Mouse (Mus musculus): ENCODE data around the gene Wfikkn1. TPM values are rescaled to one million over a fixed set of nuclear protein-coding genes. Genes with fewer than 3 reads are reported as not detected.

Gene Wfikkn1
- polyA plus RNA-seq (2017; shearing (Covaris generic)) = 1.0 TPM

GRCm38 (mm10) chr17:25880196-25880910 lies at the start of gene Wfikkn1:
Gene Wfikkn1 (minus strand): TSS chr17:25880858.

GRCm38 (mm10) chr17:25919144-25919785 lies 38.6 kb upstream of the Wfikkn1 start, which contains the start of gene Rab40c:
Gene Rab40c (minus strand): TSS chr17:25919727.

DNA sequence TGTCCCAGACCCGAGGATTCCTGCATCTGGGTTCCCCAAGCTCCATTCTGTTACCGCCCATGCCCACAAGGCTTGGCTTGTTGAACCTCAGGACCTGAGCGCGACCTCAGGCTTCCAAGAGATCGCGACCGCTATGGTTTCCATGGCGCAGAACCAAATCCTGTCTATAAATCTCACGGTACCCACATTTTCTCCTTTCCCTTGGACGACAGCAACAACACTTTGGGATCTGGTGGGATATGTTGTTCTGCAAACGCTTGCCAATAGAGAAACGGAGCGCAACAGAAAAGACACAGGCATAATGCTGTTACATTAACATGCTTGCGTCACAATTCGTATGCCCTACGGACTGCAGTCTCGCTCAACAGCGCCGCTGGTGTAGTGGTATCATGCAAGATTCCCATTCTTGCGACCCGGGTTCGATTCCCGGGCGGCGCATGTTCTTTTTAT lies 5.9 kb downstream of the Wfikkn1 start, which contains the start of gene Mettl26:
Gene Mettl26, plus strand, starts transcription at position 354 of the 450 bp plus-strand sequence.

GRCm38 (mm10) chr17:25868601-25869191 lies 12.0 kb downstream of the Wfikkn1 start, which contains the start of gene Mcrip2:
Gene Mcrip2 (minus strand): TSS chr17:25868764.

DNA sequence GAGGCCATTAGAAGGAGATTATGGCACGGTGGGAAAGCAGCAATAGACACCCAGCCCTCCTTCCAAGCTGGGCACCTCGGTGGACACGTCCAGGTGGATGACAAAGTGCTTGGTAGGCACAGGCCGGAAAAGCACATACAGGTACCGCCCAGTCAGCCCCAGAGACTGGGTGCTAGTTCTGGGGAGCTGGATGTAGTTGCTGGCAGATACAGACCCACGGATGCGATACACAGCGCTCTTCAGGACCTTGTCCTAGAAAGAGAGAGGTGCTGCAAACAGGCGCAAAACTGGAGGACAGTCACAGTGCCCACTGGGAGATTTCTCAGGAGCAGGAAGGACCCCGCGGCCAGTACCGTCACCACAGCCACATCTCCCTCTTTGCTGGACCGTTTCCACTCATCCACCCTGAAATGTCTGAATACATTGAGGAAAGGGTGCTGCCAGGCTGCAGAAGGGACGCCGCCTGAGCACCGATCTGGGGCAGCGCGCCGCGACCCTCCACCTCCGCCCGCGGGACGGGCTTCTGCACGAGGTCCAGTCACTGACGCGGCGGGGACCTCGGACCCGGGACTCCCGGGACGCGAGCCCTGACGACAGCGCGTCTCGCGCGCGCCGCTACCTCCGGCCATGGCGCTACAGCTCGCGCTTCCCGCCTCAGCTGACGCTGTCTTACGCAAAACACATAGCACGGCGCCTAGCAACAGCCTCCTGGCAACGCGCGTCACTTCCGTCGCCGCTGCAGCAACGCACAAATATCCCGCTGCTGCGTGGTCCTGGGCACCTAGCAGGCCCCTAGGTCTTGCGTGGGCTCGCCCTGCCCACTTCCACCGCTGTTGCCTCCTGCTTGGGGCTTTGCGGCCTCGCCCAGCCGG lies 19.6 kb downstream of the Wfikkn1 start, which contains the start of gene Wdr90:
Gene Wdr90, minus strand, starts transcription at position 670 of the 872 bp plus-strand sequence.

GRCm38 (mm10) chr17:25844396-25844901 lies 36.2 kb downstream of the Wfikkn1 start, which contains the start of gene Rhot2:
Gene Rhot2 (minus strand): TSS chr17:25844851.

DNA sequence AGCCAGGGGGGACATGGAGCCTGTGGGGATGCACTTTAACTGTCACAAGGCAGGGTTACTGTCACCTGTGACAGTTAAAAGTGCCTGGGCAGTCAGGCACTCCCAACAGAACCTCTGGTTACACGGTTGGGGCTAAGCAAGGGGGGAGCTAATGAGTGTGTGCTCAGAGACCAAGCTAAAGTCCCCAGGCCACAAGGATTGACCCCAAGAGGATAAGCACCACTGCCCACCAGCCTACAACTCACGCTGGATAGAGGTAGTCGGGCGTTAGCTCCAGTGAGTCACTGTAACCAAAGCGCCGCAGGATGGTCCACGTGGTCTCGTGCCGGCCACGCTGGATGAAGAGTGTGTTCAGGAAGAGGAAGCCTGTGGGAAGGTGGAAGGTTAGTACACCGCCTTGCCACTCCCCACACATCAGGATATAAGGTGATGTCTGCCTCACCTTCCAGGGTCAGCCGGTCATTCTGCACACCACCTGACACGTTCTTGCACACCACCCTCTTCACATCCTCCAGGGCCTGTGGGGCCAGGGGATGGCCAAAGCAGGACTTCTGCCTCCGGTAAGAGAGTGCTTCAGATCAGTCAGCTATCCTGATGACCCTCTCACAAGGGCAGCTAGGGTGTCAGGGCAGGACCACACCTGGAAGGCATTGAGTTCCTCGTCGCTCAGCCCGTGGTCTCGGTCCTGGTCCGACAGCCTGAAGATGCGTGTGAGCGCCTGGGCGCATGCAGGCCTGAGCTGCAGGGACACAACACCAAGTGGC lies 39.4 kb downstream of the Wfikkn1 start, which contains the start of gene Gm20683:
Gene Gm20683, minus strand, starts transcription at position 647 of the 764 bp plus-strand sequence.

DNA sequence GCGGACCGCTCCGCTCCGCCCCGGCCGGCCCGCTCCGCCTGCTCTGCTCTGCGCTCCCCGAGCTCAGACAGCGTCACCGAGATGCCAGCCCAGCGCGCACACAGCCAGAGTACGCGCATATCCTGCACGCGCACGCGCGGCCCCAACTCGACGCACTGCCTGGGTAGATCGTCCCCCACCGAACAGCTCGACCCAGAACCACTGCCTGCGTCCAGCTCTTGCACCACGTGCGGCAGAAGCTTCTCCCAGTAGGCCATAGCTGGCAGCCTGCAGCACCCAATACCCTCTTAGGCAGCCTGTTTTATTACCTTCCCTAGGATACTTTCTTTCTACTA lies 43.6 kb downstream of the Wfikkn1 start, which contains the start of gene Rhbdl1:
Gene Rhbdl1, minus strand, starts transcription at position 220 of the 335 bp plus-strand sequence.

DNA sequence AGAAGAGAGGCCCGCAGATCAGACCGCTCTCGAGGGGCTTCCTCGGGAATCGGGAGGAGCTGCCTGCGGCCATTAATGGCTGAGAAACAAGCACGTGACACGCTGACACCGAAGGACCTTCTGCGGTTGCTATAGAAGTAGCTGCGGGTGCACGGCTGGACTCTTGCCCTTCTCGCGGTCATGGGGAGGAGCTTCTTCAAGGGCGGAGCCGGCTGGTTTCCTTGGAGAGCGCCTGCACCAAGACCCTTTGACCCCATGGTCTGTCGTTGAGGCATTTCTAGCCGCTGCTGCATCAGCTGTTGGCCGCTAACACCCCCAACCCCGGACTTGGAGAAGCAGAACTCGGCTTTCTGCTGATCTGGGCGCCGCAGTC lies 47.4 kb downstream of the Wfikkn1 start, which contains the start of gene Stub1:
Gene Stub1, minus strand, starts transcription at position 114 of the 373 bp plus-strand sequence.

DNA sequence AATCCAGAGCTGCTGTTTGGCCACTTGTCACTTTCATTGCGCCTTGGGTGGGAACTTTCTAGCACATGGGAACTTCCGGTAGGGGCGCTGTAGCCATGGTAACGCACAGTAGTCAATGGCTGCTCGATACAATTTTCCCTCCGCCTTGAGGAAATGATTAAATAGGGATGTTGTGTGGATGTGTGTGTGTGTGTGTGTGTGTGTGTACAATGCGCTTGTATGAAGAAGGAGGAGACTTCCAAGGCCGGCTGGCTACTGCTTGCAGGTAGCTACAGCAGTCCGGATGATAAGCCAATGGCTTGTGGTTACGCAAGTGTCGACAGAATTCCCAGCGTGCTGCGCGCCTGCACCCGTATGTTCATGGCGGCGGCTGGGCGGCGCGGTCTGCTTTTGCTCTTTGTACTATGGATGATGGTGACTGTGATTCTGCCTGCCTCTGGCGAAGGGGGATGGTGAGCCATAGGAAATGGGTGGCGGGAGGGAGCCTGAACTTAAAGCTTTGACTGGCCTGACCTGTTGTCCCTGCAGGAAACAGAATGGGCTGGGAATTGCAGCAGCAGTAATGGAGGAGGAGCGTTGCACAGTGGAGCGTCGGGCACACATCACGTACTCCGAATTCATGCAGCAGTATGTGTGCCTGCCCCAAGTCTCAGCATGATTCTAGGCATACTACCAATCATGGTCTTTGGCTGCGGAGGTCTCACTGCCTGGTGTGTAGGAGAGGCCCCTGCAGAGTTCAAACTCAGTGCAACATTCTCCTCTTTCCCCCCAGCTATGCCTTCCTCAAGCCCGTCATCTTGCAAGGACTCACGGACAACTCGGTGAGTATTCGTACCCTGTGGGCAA lies 51.7 kb downstream of the Wfikkn1 start, which contains the start of gene Jmjd8:
Gene Jmjd8, plus strand, starts transcription at position 156 of the 846 bp plus-strand sequence.

Other genes with a start within 250 kb of the Wfikkn1 start
- not detected for gene Gng13, start 163.7 kb downstream of the Wfikkn1 start, polyA plus RNA-seq (2017; shearing (Covaris generic))
- gene Chtf18, start 153.4 kb downstream of the Wfikkn1 start, polyA plus RNA-seq (2017; shearing (Covaris generic)) = 6.7 TPM
- 19.7 TPM for gene Rpusd1, start 153.2 kb downstream of the Wfikkn1 start, polyA plus RNA-seq (2017; shearing (Covaris generic))
- gene Mslnl, start 144.8 kb downstream of the Wfikkn1 start, polyA plus RNA-seq (2017; shearing (Covaris generic)) = 0.17 TPM
- not detected for gene Msln, start 126.5 kb downstream of the Wfikkn1 start, polyA plus RNA-seq (2017; shearing (Covaris generic))
- 28.0 TPM for gene Narfl, start 107.1 kb downstream of the Wfikkn1 start, polyA plus RNA-seq (2017; shearing (Covaris generic))
- gene Haghl, start 95.2 kb downstream of the Wfikkn1 start, polyA plus RNA-seq (2017; shearing (Covaris generic)) = 38.4 TPM
- gene Ccdc78, start 94.3 kb downstream of the Wfikkn1 start, polyA plus RNA-seq (2017; shearing (Covaris generic)) = 0.83 TPM
- gene Fam173a, start 88.0 kb downstream of the Wfikkn1 start, polyA plus RNA-seq (2017; shearing (Covaris generic)) = 245 TPM
- gene AC134908.4, start 85.2 kb downstream of the Wfikkn1 start, polyA plus RNA-seq (2017; shearing (Covaris generic)) = not detected
- gene Metrn, start 83.7 kb downstream of the Wfikkn1 start, polyA plus RNA-seq (2017; shearing (Covaris generic)) = 9.6 TPM
- gene Fbxl16, start 71.8 kb downstream of the Wfikkn1 start, polyA plus RNA-seq (2017; shearing (Covaris generic)) = not detected
- 45.9 TPM for gene Wdr24, start 57.2 kb downstream of the Wfikkn1 start, polyA plus RNA-seq (2017; shearing (Covaris generic))
- 42.2 TPM for gene Jmjd8, start 52.0 kb downstream of the Wfikkn1 start, polyA plus RNA-seq (2017; shearing (Covaris generic))
- gene Stub1, start 47.5 kb downstream of the Wfikkn1 start, polyA plus RNA-seq (2017; shearing (Covaris generic)) = 91.2 TPM
- 0.57 TPM for gene Rhbdl1, start 43.6 kb downstream of the Wfikkn1 start, polyA plus RNA-seq (2017; shearing (Covaris generic))
- gene Gm20683, start 39.1 kb downstream of the Wfikkn1 start, polyA plus RNA-seq (2017; shearing (Covaris generic)) = 0.75 TPM
- gene Rhot2, start 36.0 kb downstream of the Wfikkn1 start, polyA plus RNA-seq (2017; shearing (Covaris generic)) = 50.2 TPM
- gene Wdr90, start 19.4 kb downstream of the Wfikkn1 start, polyA plus RNA-seq (2017; shearing (Covaris generic)) = 7.3 TPM
- gene Mcrip2, start 12.1 kb downstream of the Wfikkn1 start, polyA plus RNA-seq (2017; shearing (Covaris generic)) = 5.7 TPM
- 95.5 TPM for gene Mettl26, start 5.8 kb downstream of the Wfikkn1 start, polyA plus RNA-seq (2017; shearing (Covaris generic))
- gene Rab40c, start 38.9 kb upstream of the Wfikkn1 start, polyA plus RNA-seq (2017; shearing (Covaris generic)) = 5.1 TPM
- gene Pigq, start 64.1 kb upstream of the Wfikkn1 start, polyA plus RNA-seq (2017; shearing (Covaris generic)) = 71.1 TPM
- gene Nhlrc4, start 64.1 kb upstream of the Wfikkn1 start, polyA plus RNA-seq (2017; shearing (Covaris generic)) = not detected
- not detected for gene A930017K11Rik, start 71.7 kb upstream of the Wfikkn1 start, polyA plus RNA-seq (2017; shearing (Covaris generic))
- 22.0 TPM for gene Capn15, start 104.9 kb upstream of the Wfikkn1 start, polyA plus RNA-seq (2017; shearing (Covaris generic))
- 2.0 TPM for gene Rab11fip3, start 188.7 kb upstream of the Wfikkn1 start, polyA plus RNA-seq (2017; shearing (Covaris generic))
- 37.5 TPM for gene Decr2, start 209.5 kb upstream of the Wfikkn1 start, polyA plus RNA-seq (2017; shearing (Covaris generic))
- 0.89 TPM for gene Nme4, start 214.7 kb upstream of the Wfikkn1 start, polyA plus RNA-seq (2017; shearing (Covaris generic))
- 4.4 TPM for gene Tmem8, start 232.4 kb upstream of the Wfikkn1 start, polyA plus RNA-seq (2017; shearing (Covaris generic))
- gene Mrpl28, start 242.6 kb upstream of the Wfikkn1 start, polyA plus RNA-seq (2017; shearing (Covaris generic)) = 82.4 TPM

Measured in activated CD4-positive, CD25-positive, alpha-beta regulatory T cell, adult 9 weeks (primary cell).